Mouse (Mus musculus) heart, embryonic 15.5 days (tissue): ENCODE data around the gene Bdkrb2. TPM values are rescaled to one million over a fixed set of nuclear protein-coding genes. Genes with fewer than 3 reads are reported as not detected.
A peak's percentile ranks its signal among the peaks of the same experiment; 100 is the strongest.

Source experiments
- ATAC-seq: fragments of 200-750 bp; cut with Nextera tagmentation; replicated peaks from 2 replicates; pipeline ENCODE4 v1.8.0; 2017; ENCODE audit warnings: low read depth, moderate TSS enrichment; ENCODE audit not compliant: insufficient number of reproducible peaks, insufficient read depth, low FRiP score
- H3K27ac ChIP-seq: fragments of 300-500 bp; sonication (generic); 2 replicates; pipeline ENCODE4 v1.5.1; 2015; ENCODE audit warnings: mild to moderate bottlenecking, inconsistent platforms
- H3K27me3 ChIP-seq: fragments of 300-500 bp; sonication (generic); 2 replicates; pipeline ENCODE4 v1.6.1; 2015; ENCODE audit warnings: inconsistent platforms
- H3K36me3 ChIP-seq: fragments of 300-500 bp; sonication (generic); 2 replicates; pipeline ENCODE4 v1.6.1; 2015; ENCODE audit warnings: mild to moderate bottlenecking, inconsistent platforms
- H3K4me1 ChIP-seq: fragments of 300-500 bp; sonication (generic); replicated peaks from 2 replicates; pipeline ENCODE4 v1.6.1; 2015; ENCODE audit warnings: inconsistent platforms
- H3K4me2 ChIP-seq: fragments of 300-500 bp; sonication (generic); 2 replicates; pipeline ENCODE4 v1.6.1; 2015; ENCODE audit warnings: inconsistent platforms, mild to moderate bottlenecking, moderate library complexity
- H3K4me3 ChIP-seq: fragments of 300-500 bp; sonication (generic); 2 replicates; pipeline ENCODE4 v1.5.1; 2015; ENCODE audit warnings: mild to moderate bottlenecking, inconsistent platforms
- H3K9ac ChIP-seq: fragments of 300-500 bp; sonication (generic); 2 replicates; pipeline ENCODE4 v1.6.1; 2015; ENCODE audit warnings: mild to moderate bottlenecking, inconsistent platforms
- H3K9me3 ChIP-seq: fragments of 300-500 bp; sonication (generic); replicated peaks from 2 replicates; pipeline ENCODE4 v1.6.1; 2016; ENCODE audit warnings: inconsistent platforms
- WGBS: fragments of 180-500 bp; shearing (Covaris S2); methylation state at CpG from one replicate; pipeline ENCODE4 v1.1.7; 2015; ENCODE audit warnings: mixed read lengths; 5-methylcytosine and 5-hydroxymethylcytosine counted together
- polyA plus RNA-seq: library from polyadenylated mRNA; unstranded; fragments of >200 nt; fragmentation: Nextera tagmentation; extraction: Ambion mirVana; gene quantifications from 2 replicates; pipeline ENCODE4 v1.2.1, GENCODE M21; 2015

Gene Bdkrb2
- polyA plus RNA-seq, 1 experiment from 2014 or later, result 0.77 TPM

GRCm38 (mm10) chr12:105548001-105548400, 15.0 kb upstream of the Bdkrb2 start:
- peaks cover 59% of the 10 kb centered on the region for H3K4me1 ChIP-seq
- peaks cover 13% of the 10 kb centered on the region; the same call in 1 of the 2 replicates for H3K27me3 ChIP-seq
- no peak overlapping the region for H3K4me2 ChIP-seq
- no peak overlapping the region for H3K27ac ChIP-seq
- 32% methylated on average over 2 of the region's 2 CpGs for WGBS
- ATAC-seq, result no peak
- H3K4me3 ChIP-seq, result no peak overlapping the region
- no peaks in the 10 kb centered on the region for H3K36me3 ChIP-seq
- no peak overlapping the region for H3K9ac ChIP-seq
- H3K9me3 ChIP-seq, result no peaks in the 10 kb centered on the region

GRCm38 (mm10) chr12:105548881-105549280, 14.1 kb upstream of the Bdkrb2 start:
- Histone ChIP-seq H3K9me3 (no peaks in the 10 kb centered on the region), H3K27ac (no peak overlapping the region), H3K4me3 (no peak overlapping the region), H3K4me2 (no peak overlapping the region), H3K36me3 (no peaks in the 10 kb centered on the region), H3K9ac (no peak overlapping the region), H3K27me3 (peaks cover 13% of the 10 kb centered on the region; the same call in 1 of the 2 replicates), H3K4me1 (peaks cover 61% of the 10 kb centered on the region)
- no peak for ATAC-seq
- 79% methylated on average over 6 of the region's 6 CpGs for WGBS

GRCm38 (mm10) chr12:105549835-105550802, 12.9 kb upstream of the Bdkrb2 start:
- no peak overlapping the region for H3K27ac ChIP-seq
- peaks cover 62% of the 10 kb centered on the region for H3K4me1 ChIP-seq
- H3K9me3 ChIP-seq, result no peaks in the 10 kb centered on the region
- WGBS, result 60% methylated on average over 4 of the region's 4 CpGs
- H3K27me3 ChIP-seq, result peaks cover 7% of the 10 kb centered on the region; the same call in 1 of the 2 replicates
- H3K4me3 ChIP-seq, result no peak overlapping the region
- H3K4me2 ChIP-seq, result no peak overlapping the region
- H3K9ac ChIP-seq, result no peak overlapping the region
- no peak for ATAC-seq
- no peaks in the 10 kb centered on the region for H3K36me3 ChIP-seq

- no peaks in the 10 kb centered on the region for H3K36me3 ChIP-seq
- peak overlapping the region; percentile 22; the same call in 1 of the 2 replicates for H3K27ac ChIP-seq
- H3K9ac ChIP-seq, result no peak overlapping the region
- WGBS, result 36% methylated on average over 6 of the region's 6 CpGs
- no peak for ATAC-seq
- H3K4me3 ChIP-seq, result no peak overlapping the region
- H3K4me2 ChIP-seq, result no peak overlapping the region
- H3K9me3 ChIP-seq, result no peaks in the 10 kb centered on the region
- peaks cover 65% of the 10 kb centered on the region for H3K4me1 ChIP-seq
- H3K27me3 ChIP-seq, result peaks cover 7% of the 10 kb centered on the region; the same call in 1 of the 2 replicates
Observed at GRCm38 (mm10) chr12:105551551-105551989, 11.5 kb upstream of the Bdkrb2 start.

GRCm38 (mm10) chr12:105554151-105554772, 8.8 kb upstream of the Bdkrb2 start:
- 32% methylated on average over 8 of the region's 8 CpGs for WGBS
- Histone ChIP-seq H3K4me1 (peaks cover 54% of the 10 kb centered on the region), H3K27me3 (no peaks in the 10 kb centered on the region), H3K9me3 (no peaks in the 10 kb centered on the region), H3K4me3 (no peak overlapping the region), H3K4me2 (no peak overlapping the region), H3K9ac (no peak overlapping the region), H3K27ac (0 out of 2 replicates have a peak overlapping the region, but pooled peaks have one; percentile 66), H3K36me3 (no peaks in the 10 kb centered on the region)
- no peak for ATAC-seq

GRCm38 (mm10) chr12:105555172-105555571, 7.9 kb upstream of the Bdkrb2 start:
- WGBS, result 44% methylated on average over 5 of the region's 5 CpGs
- no peaks in the 10 kb centered on the region for H3K36me3 ChIP-seq
- H3K4me3 ChIP-seq, result no peak overlapping the region
- no peak; the same call in 1 of the 2 replicates for ATAC-seq
- no peaks in the 10 kb centered on the region for H3K27me3 ChIP-seq
- H3K9ac ChIP-seq, result no peak overlapping the region
- H3K27ac ChIP-seq, result peak overlapping the region; percentile 66
- H3K4me2 ChIP-seq, result no peak overlapping the region
- peaks cover 54% of the 10 kb centered on the region for H3K4me1 ChIP-seq
- H3K9me3 ChIP-seq, result no peaks in the 10 kb centered on the region

- H3K9ac ChIP-seq, result no peak overlapping the region
- no peak overlapping the region for H3K4me3 ChIP-seq
- no peaks in the 10 kb centered on the region for H3K36me3 ChIP-seq
- peak overlapping the region; percentile 45 for H3K27ac ChIP-seq
- peaks cover 7% of the 10 kb centered on the region; the same call in 1 of the 2 replicates for H3K27me3 ChIP-seq
- H3K9me3 ChIP-seq, result no peaks in the 10 kb centered on the region
- peaks cover 59% of the 10 kb centered on the region for H3K4me1 ChIP-seq
- peak; percentile 58 for ATAC-seq
- 63% methylated on average over 7 of the region's 7 CpGs for WGBS
- no peak overlapping the region for H3K4me2 ChIP-seq
Observed at GRCm38 (mm10) chr12:105557250-105557925, 5.6 kb upstream of the Bdkrb2 start.

GRCm38 (mm10) chr12:105561007-105561534, 2.0 kb upstream of the Bdkrb2 start:
- no peak overlapping the region for H3K4me2 ChIP-seq
- no peak overlapping the region for H3K9ac ChIP-seq
- 37% methylated on average over 8 of the region's 8 CpGs for WGBS
- ATAC-seq, result no peak
- H3K27ac ChIP-seq, result no peak overlapping the region
- no peak overlapping the region for H3K4me3 ChIP-seq
- H3K4me1 ChIP-seq, result peaks cover 53% of the 10 kb centered on the region
- no peaks in the 10 kb centered on the region for H3K9me3 ChIP-seq
- H3K27me3 ChIP-seq, result peaks cover 35% of the 10 kb centered on the region
- H3K36me3 ChIP-seq, result no peaks in the 10 kb centered on the region

- no peak overlapping the region for H3K9ac ChIP-seq
- H3K4me2 ChIP-seq, result peak overlapping the region; percentile 65
- H3K4me3 ChIP-seq, result peak overlapping the region; percentile 42
- 34% methylated on average over 8 of the region's 8 CpGs for WGBS
- H3K4me1 ChIP-seq, result peaks cover 42% of the 10 kb centered on the region
- no peaks in the 10 kb centered on the region for H3K36me3 ChIP-seq
- H3K27ac ChIP-seq, result no peak overlapping the region
- H3K9me3 ChIP-seq, result peaks cover 5% of the 10 kb centered on the region; the same call in 1 of the 2 replicates
- peaks cover 35% of the 10 kb centered on the region for H3K27me3 ChIP-seq
- no peak for ATAC-seq
Observed at GRCm38 (mm10) chr12:105562056-105562820, 788 bp upstream of the Bdkrb2 start.

GRCm38 (mm10) chr12:105563726-105564275, 775 bp downstream of the Bdkrb2 start:
- peaks cover 35% of the 10 kb centered on the region for H3K27me3 ChIP-seq

More at GRCm38 (mm10) chr12:105563726-105564275, 775 bp downstream of the Bdkrb2 start:
- H3K4me2 ChIP-seq, result peak overlapping the region; percentile 65
- peaks cover 33% of the 10 kb centered on the region for H3K4me1 ChIP-seq
- peaks cover 5% of the 10 kb centered on the region; the same call in 1 of the 2 replicates for H3K9me3 ChIP-seq
- H3K4me3 ChIP-seq, result peak overlapping the region; percentile 42
- no peaks in the 10 kb centered on the region for H3K36me3 ChIP-seq
- H3K9ac ChIP-seq, result peak overlapping the region; percentile 7; the same call in 1 of the 2 replicates
- no peak overlapping the region for H3K27ac ChIP-seq
- no peak for ATAC-seq
- WGBS, result 8% methylated on average over 25 of the region's 25 CpGs
